Comparison of ENCODE assay signal across 23 mouse cellular contexts in the genomic region with DNA sequence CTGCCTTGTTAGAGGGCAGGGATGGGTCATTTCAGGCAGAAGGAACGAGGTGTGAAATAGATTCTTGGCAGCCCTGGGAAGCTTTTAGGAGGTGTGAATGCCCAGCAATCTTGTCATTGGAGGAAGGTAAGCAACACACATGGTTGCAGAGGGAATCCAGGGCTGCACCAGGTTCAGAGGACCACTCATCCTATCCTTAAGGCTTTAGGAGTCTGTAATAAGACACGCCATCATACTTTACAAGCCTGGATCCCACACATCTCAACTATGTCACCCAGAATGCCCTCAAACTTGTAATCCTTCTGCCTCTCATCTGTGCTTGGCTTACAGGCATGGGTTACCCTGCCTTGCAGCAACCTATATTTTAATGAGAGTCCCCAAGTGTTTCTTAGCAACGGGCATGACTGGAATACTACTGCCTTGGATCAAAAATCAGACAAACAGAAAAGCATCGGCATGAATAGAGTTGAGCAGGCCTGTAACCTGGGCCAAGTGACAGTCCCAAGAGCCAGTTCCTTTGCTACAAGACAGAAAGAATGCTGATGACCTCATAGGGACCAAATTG.
A peak's percentile ranks its signal among the peaks of the same experiment; 100 is the strongest.
DNase-seq lines count a peak whose midpoint lies in the region; ATAC-seq and TF ChIP-seq lines count a peak whose summit lies in the region.
"Had no signal": no experiment of that assay in that cellular context is flagged by ENCODE, and none has a peak within 500 bp of the region (broad histone marks: within the 10 kb centered on the region; RNA-seq: fewer than 3 reads in every experiment).

No protein-coding gene starts in this region.

- no peak for TF ChIP-seq CTCF in hindbrain, postnatal 0 days (IDR thresholded peaks at IDR 0.05; ENCODE audit: low read depth)
- no peak for TF ChIP-seq CTCF in midbrain, postnatal 0 days (IDR thresholded peaks at IDR 0.05)

- peak; percentile 19; the same call in 1 of the 2 replicates for ATAC-seq in forebrain, embryonic 15.5 days (replicated peaks)
- no peak for ATAC-seq in forebrain, embryonic 12.5 days (ENCODE audit: low FRiP score)
- peak; percentile 25; the same call in 1 of the 2 replicates for ATAC-seq in hindbrain, postnatal 0 days
- ATAC-seq in hindbrain, embryonic 16.5 days, result no peak
- peak; percentile 57; the same call in 1 of the 2 replicates for ATAC-seq in limb, embryonic 13.5 days (ENCODE audit: low FRiP score, low read depth)
- no peak for ATAC-seq in midbrain, postnatal 0 days (ENCODE audit: low FRiP score)
- ATAC-seq: intestine, embryonic 15.5 days had no signal

- no peak overlapping the region for H3K4me2 ChIP-seq in forebrain, embryonic 15.5 days (replicated peaks)
- no peak overlapping the region for H3K4me2 ChIP-seq in forebrain, embryonic 12.5 days
- no peak overlapping the region for H3K4me2 ChIP-seq in hindbrain, postnatal 0 days (ENCODE audit: low read depth, low read length)
- no peak overlapping the region for H3K4me2 ChIP-seq in hindbrain, embryonic 16.5 days (ENCODE audit: low read length)
- H3K4me2 ChIP-seq in limb, embryonic 13.5 days (replicated peaks), result no peak overlapping the region
- H3K4me2 ChIP-seq in midbrain, postnatal 0 days (ENCODE audit: low read depth, low read length, poor library complexity, severe bottlenecking), result no peak overlapping the region
- H3K4me2 ChIP-seq: heart, embryonic 13.5 days; intestine, embryonic 15.5 days; lung, embryonic 15.5 days; neural tube, embryonic 12.5 days had no signal

- H3K27ac ChIP-seq in forebrain, embryonic 15.5 days (replicated peaks), result no peak overlapping the region
- H3K27ac ChIP-seq in forebrain, embryonic 12.5 days, result no peak overlapping the region
- H3K27ac ChIP-seq in hindbrain, postnatal 0 days, result no peak overlapping the region
- H3K27ac ChIP-seq in hindbrain, embryonic 16.5 days (ENCODE audit: low read depth, low read length), result no peak overlapping the region
- H3K27ac ChIP-seq in limb, embryonic 13.5 days, result no peak overlapping the region
- H3K27ac ChIP-seq in midbrain, postnatal 0 days (ENCODE audit: low read depth, low read length), result peak overlapping the region; percentile 38; the same call in 1 of the 2 replicates
- H3K27ac ChIP-seq: heart, embryonic 13.5 days; intestine, embryonic 15.5 days; liver, embryonic 14.5 days; lung, embryonic 15.5 days; macrophage; neural tube, embryonic 12.5 days had no signal

- H3K36me3 ChIP-seq in forebrain, embryonic 15.5 days, result no peaks in the 10 kb centered on the region
- no peaks in the 10 kb centered on the region for H3K36me3 ChIP-seq in forebrain, embryonic 12.5 days (replicated peaks)
- H3K36me3 ChIP-seq in hindbrain, postnatal 0 days (ENCODE audit: insufficient read depth, low read length), result no peaks in the 10 kb centered on the region
- no peaks in the 10 kb centered on the region for H3K36me3 ChIP-seq in hindbrain, embryonic 16.5 days (ENCODE audit: control insufficient read depth, insufficient read depth, low read length)
- no peaks in the 10 kb centered on the region for H3K36me3 ChIP-seq in limb, embryonic 13.5 days
- H3K36me3 ChIP-seq in midbrain, postnatal 0 days (ENCODE audit: insufficient read depth, low read length), result no peaks in the 10 kb centered on the region
- H3K36me3 ChIP-seq: G1E; heart, embryonic 13.5 days; intestine, embryonic 15.5 days; lung, embryonic 15.5 days; neural tube, embryonic 12.5 days had no signal

- no peaks in the 10 kb centered on the region for H3K9me3 ChIP-seq in forebrain, embryonic 15.5 days
- no peaks in the 10 kb centered on the region for H3K9me3 ChIP-seq in forebrain, embryonic 12.5 days
- no peaks in the 10 kb centered on the region for H3K9me3 ChIP-seq in hindbrain, postnatal 0 days (ENCODE audit: low read length)
- H3K9me3 ChIP-seq in hindbrain, embryonic 16.5 days (ENCODE audit: control insufficient read depth, low read length), result no peaks in the 10 kb centered on the region
- no peaks in the 10 kb centered on the region for H3K9me3 ChIP-seq in limb, embryonic 13.5 days
- H3K9me3 ChIP-seq in midbrain, postnatal 0 days (ENCODE audit: low read length), result no peaks in the 10 kb centered on the region
- H3K9me3 ChIP-seq: G1E; heart, embryonic 13.5 days; intestine, embryonic 15.5 days; lung, embryonic 15.5 days; neural tube, embryonic 12.5 days had no signal

- DNase-seq in hindbrain, postnatal 0 days (ENCODE audit: low spot score), result no peak
- no peak for DNase-seq in midbrain, postnatal 0 days (ENCODE audit: low spot score)
- no peak for DNase-seq in cerebellum, adult 11-12 months
- DNase-seq in MN1 (ENCODE audit: low spot score), result no peak
- DNase-seq: adrenal gland, postnatal 25 days; cerebellum, adult 18-20 months; cerebellum, postnatal 36 days; heart, postnatal 36 days; kidney, adult 9 months; kidney, postnatal 25 days; left cerebral cortex, postnatal 4 days; thymus, postnatal 25 days had no signal

- 42% methylated on average over 4 of the region's 4 CpGs for WGBS in forebrain, embryonic 15.5 days
- 63% methylated on average over 4 of the region's 4 CpGs for WGBS in forebrain, embryonic 12.5 days
- 45% methylated on average over 4 of the region's 4 CpGs for WGBS in hindbrain, postnatal 0 days
- 47% methylated on average over 4 of the region's 4 CpGs for WGBS in hindbrain, embryonic 16.5 days
- 29% methylated on average over 4 of the region's 4 CpGs for WGBS in limb, embryonic 13.5 days
- WGBS in midbrain, postnatal 0 days, result 42% methylated on average over 4 of the region's 4 CpGs

- H3K4me1 ChIP-seq in forebrain, embryonic 15.5 days, result peaks cover 14% of the 10 kb centered on the region
- peaks cover 18% of the 10 kb centered on the region; the same call in 1 of the 2 replicates for H3K4me1 ChIP-seq in forebrain, embryonic 12.5 days
- peaks cover 16% of the 10 kb centered on the region for H3K4me1 ChIP-seq in hindbrain, postnatal 0 days (ENCODE audit: insufficient read depth, low read length)
- H3K4me1 ChIP-seq in hindbrain, embryonic 16.5 days (ENCODE audit: control insufficient read depth, insufficient read depth, low read depth, low read length), result peaks cover 20% of the 10 kb centered on the region
- peaks cover 43% of the 10 kb centered on the region for H3K4me1 ChIP-seq in limb, embryonic 13.5 days
- H3K4me1 ChIP-seq in midbrain, postnatal 0 days (ENCODE audit: insufficient read depth, low read length), result peaks cover 4% of the 10 kb centered on the region
- H3K4me1 ChIP-seq: intestine, embryonic 15.5 days had no signal

- H3K9ac ChIP-seq in forebrain, embryonic 15.5 days (replicated peaks), result no peak overlapping the region
- H3K9ac ChIP-seq in forebrain, embryonic 12.5 days, result no peak overlapping the region
- no peak overlapping the region for H3K9ac ChIP-seq in hindbrain, postnatal 0 days (replicated peaks; ENCODE audit: low read length)
- H3K9ac ChIP-seq in hindbrain, embryonic 16.5 days (ENCODE audit: low read depth, low read length), result no peak overlapping the region
- no peak overlapping the region for H3K9ac ChIP-seq in limb, embryonic 13.5 days
- no peak overlapping the region for H3K9ac ChIP-seq in midbrain, postnatal 0 days (replicated peaks; ENCODE audit: low read length, poor library complexity, severe bottlenecking)
- H3K9ac ChIP-seq: heart, embryonic 13.5 days; intestine, embryonic 15.5 days; liver, embryonic 14.5 days; lung, embryonic 15.5 days; neural tube, embryonic 12.5 days had no signal

- no peaks in the 10 kb centered on the region for H3K27me3 ChIP-seq in forebrain, embryonic 15.5 days
- H3K27me3 ChIP-seq in forebrain, embryonic 12.5 days, result 0 out of 2 replicates have a peak, but pooled peaks cover 6% of the 10 kb centered on the region
- no peaks in the 10 kb centered on the region for H3K27me3 ChIP-seq in hindbrain, postnatal 0 days (ENCODE audit: insufficient read depth, low read length)
- no peaks in the 10 kb centered on the region for H3K27me3 ChIP-seq in hindbrain, embryonic 16.5 days (replicated peaks; ENCODE audit: control insufficient read depth, insufficient read depth, low read length)
- peaks cover 4% of the 10 kb centered on the region; the same call in 1 of the 2 replicates for H3K27me3 ChIP-seq in limb, embryonic 13.5 days
- no peaks in the 10 kb centered on the region for H3K27me3 ChIP-seq in midbrain, postnatal 0 days (ENCODE audit: insufficient read depth, low read length)
- H3K27me3 ChIP-seq: intestine, embryonic 15.5 days; lung, embryonic 15.5 days; neural tube, embryonic 12.5 days had no signal

- H3K4me3 ChIP-seq in forebrain, embryonic 15.5 days, result no peak overlapping the region
- no peak overlapping the region for H3K4me3 ChIP-seq in forebrain, embryonic 12.5 days (replicated peaks)
- no peak overlapping the region for H3K4me3 ChIP-seq in hindbrain, postnatal 0 days (ENCODE audit: low read length)
- no peak overlapping the region for H3K4me3 ChIP-seq in hindbrain, embryonic 16.5 days (ENCODE audit: low read length)
- no peak overlapping the region for H3K4me3 ChIP-seq in limb, embryonic 13.5 days
- H3K4me3 ChIP-seq in midbrain, postnatal 0 days (ENCODE audit: low read depth, low read length), result no peak overlapping the region
- H3K4me3 ChIP-seq: heart, embryonic 13.5 days; intestine, embryonic 15.5 days; lung, embryonic 15.5 days; neural tube, embryonic 12.5 days had no signal

Comparison
In these comparisons a context has a peak if more than half of its experiments do, and no peak if none do; other contexts are left out.
1. ATAC-seq: peak in forebrain, embryonic 15.5 days (single experiment), hindbrain, postnatal 0 days (single experiment) and limb, embryonic 13.5 days (single experiment); none in forebrain, embryonic 12.5 days (single experiment), hindbrain, embryonic 16.5 days (single experiment) and midbrain, postnatal 0 days (single experiment).